Mouse (Mus musculus) large intestine, adult 2 months (tissue): ENCODE results near the gene Foxk1. TPM values are rescaled to one million over a fixed set of nuclear protein-coding genes. Genes with fewer than 3 reads are reported as not detected.

Source experiments
- DNase-seq: peaks from one replicate; pipeline ENCODE4 v3.0.0-alpha.2; 2012; ENCODE audit warnings: low read depth, low spot score
- WGBS: fragments of 180-500 bp; shearing (Covaris S2); methylation state at CpG from one replicate; pipeline ENCODE4 v1.1.7; 2018; 5-methylcytosine and 5-hydroxymethylcytosine counted together
- polyA plus RNA-seq: library from polyadenylated mRNA; depleted of rRNA; stranded (reverse); fragments of >200 nt; gene quantifications from 2 replicates; pipeline ENCODE4 v1.2.3, GENCODE M21; 2012

The Foxk1 gene
- polyA plus RNA-seq, 1 experiment, result 10.4 TPM

GRCm38 (mm10) chr5:142463461-142464454, 62.5 kb downstream of the Foxk1 start, which contains the start of gene Ap5z1:
Gene Ap5z1 (plus strand): TSS chr5:142463944.
- peak; percentile 86 for DNase-seq
- 2% methylated on average over 60 of the region's 60 CpGs for WGBS

GRCm38 (mm10) chr5:142468375-142468774, 67.1 kb downstream of the Foxk1 start:
- 92% methylated on average over 13 of the region's 13 CpGs for WGBS
- DNase-seq, result no peak

GRCm38 (mm10) chr5:142469796-142470195, 68.5 kb downstream of the Foxk1 start:
- 82% methylated on average over 11 of the region's 11 CpGs for WGBS
- no peak for DNase-seq

DNA sequence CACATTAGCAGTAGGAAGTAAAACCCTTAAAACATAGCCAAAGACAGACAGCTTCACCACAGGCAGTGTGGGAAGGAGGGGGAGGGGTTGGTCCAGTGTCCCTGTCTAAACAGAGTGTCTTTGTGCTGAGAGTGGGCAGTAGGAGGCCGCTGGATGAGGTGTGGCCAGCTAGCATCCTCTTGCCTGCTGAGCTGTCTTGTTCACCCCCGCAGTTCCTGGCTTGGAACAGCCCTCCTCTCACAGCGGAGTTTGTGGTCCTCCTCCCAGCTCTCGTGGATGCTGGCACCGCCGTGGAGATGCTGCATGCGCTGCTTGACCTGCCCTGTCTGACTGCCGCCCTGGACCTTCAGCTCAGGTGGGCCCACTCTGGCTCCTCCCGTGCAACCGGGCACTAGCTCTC, 72.4 kb downstream of the Foxk1 start:
- WGBS, result 77% methylated on average over 10 of the region's 10 CpGs
- DNase-seq, result no peak

GRCm38 (mm10) chr5:142475669-142476068, 74.4 kb downstream of the Foxk1 start:
- 81% methylated on average over 7 of the region's 7 CpGs for WGBS
- no peak for DNase-seq

- DNase-seq, result no peak
- 81% methylated on average over 12 of the region's 12 CpGs for WGBS
Measured at GRCm38 (mm10) chr5:142477346-142477745, 76.0 kb downstream of the Foxk1 start.

DNA sequence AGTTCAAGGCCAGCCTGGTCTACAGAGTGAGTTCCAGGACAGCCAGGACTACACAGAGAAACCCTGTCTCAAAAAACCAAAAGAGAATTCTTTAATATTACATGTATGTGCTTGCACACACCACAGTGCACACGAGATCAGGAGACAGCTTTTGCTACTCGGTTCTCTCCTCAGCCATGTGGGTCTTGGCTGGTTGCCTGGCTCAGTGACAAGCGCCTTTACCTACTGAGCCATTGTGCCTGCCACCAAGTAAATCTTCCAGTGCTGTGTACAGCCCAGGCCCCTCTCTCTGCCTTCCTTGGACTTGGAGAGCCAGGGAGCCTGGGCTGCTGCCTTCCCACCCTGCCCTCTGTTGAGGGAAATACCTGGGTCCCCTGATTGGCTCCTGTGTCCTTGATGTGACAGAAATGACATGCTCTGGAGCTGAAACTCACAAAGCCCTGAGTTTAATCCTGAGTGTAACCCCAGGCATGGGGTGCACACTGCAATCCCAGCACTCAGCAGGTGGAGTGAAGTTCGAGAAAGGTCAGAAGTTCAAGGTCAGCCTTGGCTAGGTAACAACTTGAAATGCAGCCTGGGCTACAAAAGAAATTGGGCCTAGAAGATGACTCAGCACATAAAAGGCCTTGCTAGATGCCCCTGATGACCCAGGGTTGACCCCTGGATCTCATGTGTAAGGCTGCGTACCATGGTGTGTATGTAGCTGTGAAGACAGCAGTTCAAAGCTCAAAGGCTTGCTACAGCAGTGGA, 76.7 kb downstream of the Foxk1 start:
- no peak for DNase-seq
- WGBS, result 83% methylated on average over 5 of the region's 5 CpGs

GRCm38 (mm10) chr5:142478829-142479435, 77.6 kb downstream of the Foxk1 start:
- peak; percentile 29 for DNase-seq
- 33% methylated on average over 17 of the region's 17 CpGs for WGBS

GRCm38 (mm10) chr5:142482512-142482911, 81.2 kb downstream of the Foxk1 start:
- no peak for DNase-seq
- 53% methylated on average over 2 of the region's 2 CpGs for WGBS

- 87% methylated on average over 5 of the region's 5 CpGs for WGBS
Measured at GRCm38 (mm10) chr5:142483581-142483980, 82.3 kb downstream of the Foxk1 start.

GRCm38 (mm10) chr5:142486654-142487053, 85.4 kb downstream of the Foxk1 start:
- WGBS, result 56% methylated on average over 9 of the region's 9 CpGs
- DNase-seq, result no peak

More at GRCm38 (mm10) chr5:142483581-142483980, 82.3 kb downstream of the Foxk1 start:
- DNase-seq, result no peak

DNA sequence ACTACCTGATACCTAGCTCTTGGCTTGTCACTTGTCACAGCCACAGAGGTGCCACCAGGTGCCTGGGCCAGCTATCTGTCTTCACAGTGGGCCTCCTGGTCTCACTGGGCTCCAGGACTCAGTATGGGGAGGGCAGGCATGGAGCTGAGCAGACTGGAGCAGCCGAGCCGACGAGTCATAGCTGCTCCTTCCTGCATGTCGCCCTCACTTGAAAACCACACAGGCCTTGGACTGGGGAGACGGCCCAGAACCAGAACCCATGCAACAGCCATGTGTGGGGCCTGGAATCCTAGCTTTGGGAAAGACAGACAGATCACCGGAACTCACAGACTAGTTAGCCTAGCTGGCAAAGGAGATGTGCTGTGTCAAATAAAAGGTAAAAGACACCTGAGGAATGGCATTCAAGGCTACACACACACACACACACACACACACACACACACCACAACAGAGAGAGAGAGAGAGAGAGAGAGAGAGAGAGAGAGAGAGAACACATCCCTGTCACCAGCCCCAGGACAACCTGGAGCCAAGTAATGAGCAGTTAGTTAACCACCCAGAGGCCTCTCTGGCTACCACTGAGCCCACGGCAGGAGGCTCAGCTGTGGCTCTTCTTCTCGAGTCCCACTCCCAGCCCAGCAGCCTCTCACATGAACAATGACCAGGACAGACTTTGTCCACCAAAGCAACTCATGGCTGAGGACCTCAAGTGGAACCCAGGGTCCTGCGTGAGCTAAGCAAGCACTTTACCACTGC, 88.8 kb downstream of the Foxk1 start:
- WGBS, result 57% methylated on average over 9 of the region's 9 CpGs
- no peak for DNase-seq

DNA sequence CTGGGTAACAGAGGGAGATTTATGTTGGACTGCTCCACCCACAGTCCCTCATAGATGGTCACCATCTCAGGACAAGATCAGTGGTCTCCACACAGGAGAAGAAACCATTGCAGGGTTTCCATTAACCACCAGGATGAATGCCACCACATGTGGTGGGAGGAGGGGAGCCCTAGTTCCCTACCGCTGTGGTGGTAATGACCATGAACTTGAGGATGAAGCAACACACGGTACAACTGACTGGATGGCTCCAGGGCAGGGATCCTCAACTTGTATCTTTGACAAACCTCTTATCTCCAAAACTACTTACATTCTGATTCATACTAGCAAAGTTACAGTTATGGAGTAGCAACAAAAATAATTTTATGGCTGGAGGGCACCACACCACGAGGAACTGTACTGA, 92.0 kb downstream of the Foxk1 start:
- WGBS, result 66% methylated on average over 3 of the region's 3 CpGs
- no peak for DNase-seq

- no peak for DNase-seq
- WGBS, result 64% methylated on average over 14 of the region's 14 CpGs
Measured at GRCm38 (mm10) chr5:142495321-142496096, 94.2 kb downstream of the Foxk1 start.

GRCm38 (mm10) chr5:142498964-142499363, 97.7 kb downstream of the Foxk1 start:
- no peak for DNase-seq
- 59% methylated on average over 3 of the region's 3 CpGs for WGBS

DNA sequence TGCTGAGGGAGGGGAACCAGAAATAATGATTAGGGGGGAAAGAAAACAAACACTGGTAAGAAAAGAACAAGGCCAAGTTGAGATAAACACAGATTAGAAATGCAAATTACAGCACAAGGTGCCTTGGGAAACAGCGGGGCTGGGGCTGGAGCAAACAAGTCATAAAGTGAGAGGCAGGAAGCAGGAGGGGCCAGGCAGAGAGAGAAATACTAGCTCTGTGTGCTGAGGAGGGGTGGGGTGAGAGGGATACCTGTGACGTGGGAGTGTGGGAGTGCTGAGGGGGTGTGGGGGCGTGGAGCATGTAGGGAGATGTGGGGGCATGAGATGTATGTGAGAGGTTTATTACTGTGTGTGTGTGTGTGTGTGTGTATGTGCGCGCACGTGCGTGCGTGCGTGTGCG, 99.6 kb downstream of the Foxk1 start:
- 43% methylated on average over 10 of the region's 10 CpGs for WGBS

GRCm38 (mm10) chr5:142502414-142502813, 101.1 kb downstream of the Foxk1 start:
- 1% methylated on average over 3 of the region's 3 CpGs for WGBS
- peak; percentile 37 for DNase-seq

More for the DNA sequence above, 99.6 kb downstream of the Foxk1 start:
- DNase-seq, result no peak

GRCm38 (mm10) chr5:142504175-142504574, 102.9 kb downstream of the Foxk1 start:
- WGBS, result 85% methylated on average over 3 of the region's 3 CpGs
- DNase-seq, result no peak
